Mouse (Mus musculus) megakaryocyte, embryonic 14.5 days (primary cell): ENCODE results near the gene Tesmin.

Experiments used
- FLI1 ChIP-seq: IDR thresholded peaks from 2 replicates; pipeline ENCODE4 v1.6.1; 2012; ENCODE audit warnings: low read length, inconsistent platforms, mixed read lengths
- GATA1 ChIP-seq: IDR thresholded peaks from 3 replicates; pipeline ENCODE4 v1.6.1; 2012; ENCODE audit warnings: mixed read lengths, low read length, inconsistent platforms, borderline replicate concordance

DNA sequence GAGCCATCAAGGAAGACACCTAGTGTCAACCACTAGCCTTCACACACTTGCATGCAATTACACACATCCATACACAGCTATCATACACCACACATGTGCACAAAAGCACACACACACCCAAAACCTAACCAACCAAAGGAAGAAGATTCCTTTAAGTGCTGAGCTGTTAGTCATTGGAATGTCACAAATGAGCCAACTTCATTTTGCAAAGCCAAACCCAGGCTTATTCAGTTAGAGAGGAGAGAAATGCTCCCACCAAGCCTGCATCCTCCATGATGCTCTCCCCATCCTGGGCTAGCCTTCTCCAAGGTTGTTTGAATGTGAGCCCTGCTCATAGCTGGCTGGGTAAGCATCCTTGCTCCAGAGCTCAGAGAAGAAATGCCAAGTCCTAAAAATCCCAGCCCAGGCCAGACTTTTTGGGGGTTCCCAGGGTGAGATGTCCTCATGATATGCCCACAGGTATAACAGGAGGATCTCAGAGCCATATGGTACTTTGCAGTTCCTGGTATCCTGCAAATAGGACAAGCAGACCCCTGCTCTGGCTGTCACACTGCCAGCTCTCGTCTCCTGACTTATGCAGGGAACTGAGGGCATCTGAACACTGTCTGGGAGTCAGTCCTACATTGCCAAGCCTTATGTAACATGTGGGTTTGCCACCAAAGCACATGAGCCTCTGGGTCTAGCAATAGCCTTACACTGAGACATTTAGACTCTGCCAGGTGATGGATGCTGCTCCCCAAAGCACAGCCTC lies 17.0 kb downstream of the Tesmin start:
- TF ChIP-seq GATA1 (no peak), FLI1 (no peak)
